Mouse (Mus musculus): Measurements from ENCODE around the gene Ankar. TPM values are rescaled to one million over a fixed set of nuclear protein-coding genes. Genes with fewer than 3 reads are reported as not detected.

The Ankar gene
- total RNA-seq, 1 experiment from 2014 or later: not detected

GRCm38 (mm10) chr1:72595686-72596085 is 104.7 kb downstream of the Ankar start:
- no peak for ATAC-seq (replicated peaks; ENCODE audit: low read depth, poor library complexity, severe bottlenecking)

- no peak for ATAC-seq (replicated peaks; ENCODE audit: low read depth, poor library complexity, severe bottlenecking)
These were observed 106.9 kb downstream of the Ankar start for GRCm38 (mm10) chr1:72593340-72593951.

Other genes starting within 250 kb of the Ankar start
- gene March4, start 163.6 kb downstream of the Ankar start, total RNA-seq (2017): not detected in 2 replicates
- gene Smarcal1, start 117.3 kb downstream of the Ankar start, total RNA-seq (2017): 26.6 and 31.6 TPM in 2 replicates
- 815 and 859 TPM in 2 replicates for gene Rpl37a, start 10.7 kb upstream of the Ankar start, total RNA-seq (2017)
- not detected in 2 replicates for gene Igfbp2, start 123.9 kb upstream of the Ankar start, total RNA-seq (2017)
- gene Igfbp5, start 174.3 kb upstream of the Ankar start, total RNA-seq (2017): 0.37 and 1.0 TPM in 2 replicates

Measured in common myeloid progenitor, adult 5-6 weeks (primary cell).